Mouse (Mus musculus): ENCODE measurements around the gene Rgcc. TPM values are rescaled to one million over a fixed set of nuclear protein-coding genes. Genes with fewer than 3 reads are reported as not detected.

Gene Rgcc
- polyA plus RNA-seq, 1 experiment from 2014 or later = 26.3 TPM

DNA sequence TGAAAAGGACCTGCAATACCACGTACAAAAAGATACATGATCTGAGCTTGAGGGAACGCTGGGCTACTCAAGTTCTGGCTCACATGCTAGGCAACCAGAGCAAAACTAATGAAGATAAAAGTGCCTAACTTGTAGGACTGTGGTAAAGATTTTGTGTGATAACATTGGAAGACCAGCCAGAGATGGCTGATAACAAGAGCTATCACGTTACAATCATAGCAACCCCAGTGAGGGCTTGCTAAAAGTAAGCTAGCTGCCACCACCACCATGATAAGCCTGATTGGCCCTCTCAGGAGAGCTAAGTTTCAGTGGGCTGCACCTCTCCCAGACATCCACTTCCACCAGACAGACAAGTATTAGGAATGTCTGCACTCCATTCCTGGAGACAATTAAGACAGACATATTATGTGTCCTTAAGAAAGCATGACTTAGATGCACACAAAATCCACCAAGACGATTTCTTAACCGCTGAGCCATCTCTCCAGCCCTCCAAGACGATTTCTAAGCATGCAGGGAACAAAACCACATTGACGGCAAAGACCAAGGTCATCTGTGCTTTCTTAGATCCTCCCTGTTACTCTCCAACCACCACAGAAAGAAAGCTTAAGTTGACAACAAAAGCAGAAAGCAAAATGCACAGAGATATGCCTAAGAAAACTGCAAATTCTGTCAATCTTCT is 3.0 kb downstream of the Rgcc start:
- Histone ChIP-seq H3K9ac (ENCODE audit: low read depth, low read length) (no peak overlapping the region), H3K36me3 (ENCODE audit: control insufficient read depth, insufficient read depth, low read length) (no peaks in the 10 kb centered on the region), H3K4me3 (ENCODE audit: low read depth, low read length) (no peak overlapping the region), H3K4me2 (no peak overlapping the region), H3K4me1 (ENCODE audit: control insufficient read depth, insufficient read depth, low read length) (peaks cover 15% of the 10 kb centered on the region; the same call in 1 of the 2 replicates), H3K27ac (ENCODE audit: low read depth, low read length) (no peak overlapping the region), H3K27me3 (ENCODE audit: control insufficient read depth, insufficient read depth, low read length) (peaks cover 11% of the 10 kb centered on the region), H3K9me3 (replicated peaks; ENCODE audit: control insufficient read depth, low read length) (no peaks in the 10 kb centered on the region)
- WGBS (ENCODE audit: insufficient replicate concordance) = 54% methylated on average over 7 of the region's 7 CpGs
- ATAC-seq (replicated peaks; ENCODE audit: insufficient number of reproducible peaks, low FRiP score, low TSS enrichment) = no peak

DNA sequence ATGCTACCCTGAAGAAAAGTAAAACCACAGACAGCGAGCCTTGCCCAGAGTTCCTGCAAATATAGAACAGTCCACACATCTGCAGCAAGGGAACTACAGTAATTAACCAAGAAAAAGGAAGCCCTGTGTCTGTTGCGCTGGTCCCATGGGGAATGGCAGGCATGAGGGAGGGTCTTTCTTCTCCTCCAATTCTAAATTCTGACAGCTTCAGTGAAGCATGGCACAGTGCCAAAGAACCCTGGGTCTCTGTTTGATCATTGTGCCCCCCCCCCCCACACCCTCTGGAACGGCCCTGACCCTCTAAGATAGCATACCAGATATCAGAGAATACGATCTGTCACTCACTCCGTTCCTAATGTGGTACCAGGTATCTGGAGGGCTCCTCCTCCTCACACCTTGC is 4.6 kb downstream of the Rgcc start:
- Histone ChIP-seq H3K27me3 (ENCODE audit: control insufficient read depth, insufficient read depth, low read length) (peaks cover 11% of the 10 kb centered on the region), H3K27ac (ENCODE audit: low read depth, low read length) (no peak overlapping the region), H3K4me2 (no peak overlapping the region; the same call in 1 of the 2 replicates), H3K9ac (ENCODE audit: low read depth, low read length) (no peak overlapping the region), H3K4me1 (ENCODE audit: control insufficient read depth, insufficient read depth, low read length) (peaks cover 19% of the 10 kb centered on the region), H3K36me3 (ENCODE audit: control insufficient read depth, insufficient read depth, low read length) (no peaks in the 10 kb centered on the region), H3K4me3 (ENCODE audit: low read depth, low read length) (no peak overlapping the region), H3K9me3 (replicated peaks; ENCODE audit: control insufficient read depth, low read length) (no peaks in the 10 kb centered on the region)
- 51% methylated on average over 5 of the region's 5 CpGs for WGBS (ENCODE audit: insufficient replicate concordance)
- no peak for ATAC-seq (replicated peaks; ENCODE audit: insufficient number of reproducible peaks, low FRiP score, low TSS enrichment)

DNA sequence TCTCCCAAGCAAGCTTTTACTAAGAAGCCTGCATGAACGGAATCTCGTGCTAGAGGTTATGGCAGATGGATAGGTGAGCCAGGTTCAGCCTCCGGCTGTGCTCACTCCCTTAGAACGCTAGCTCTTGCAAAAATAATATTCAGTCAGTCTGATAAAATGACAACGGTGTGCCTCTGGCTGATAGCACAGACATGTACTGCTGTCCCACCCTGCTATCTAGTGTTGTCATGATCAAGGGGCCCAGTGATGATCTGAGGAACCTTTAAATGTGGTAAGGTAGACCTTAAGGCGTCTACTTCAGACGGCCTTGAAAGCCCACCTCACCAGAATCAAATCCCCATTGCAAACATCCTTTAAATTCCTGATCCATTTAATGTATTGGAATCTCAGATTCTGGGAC is 5.2 kb downstream of the Rgcc start:
- no peak for ATAC-seq (replicated peaks; ENCODE audit: insufficient number of reproducible peaks, low FRiP score, low TSS enrichment)
- 64% methylated on average over 7 of the region's 7 CpGs for WGBS (ENCODE audit: insufficient replicate concordance)
- Histone ChIP-seq H3K4me2 (no peak overlapping the region; the same call in 1 of the 2 replicates), H3K27me3 (ENCODE audit: control insufficient read depth, insufficient read depth, low read length) (peaks cover 11% of the 10 kb centered on the region), H3K4me3 (ENCODE audit: low read depth, low read length) (no peak overlapping the region), H3K9ac (ENCODE audit: low read depth, low read length) (no peak overlapping the region), H3K4me1 (ENCODE audit: control insufficient read depth, insufficient read depth, low read length) (peaks cover 15% of the 10 kb centered on the region), H3K27ac (ENCODE audit: low read depth, low read length) (no peak overlapping the region), H3K36me3 (ENCODE audit: control insufficient read depth, insufficient read depth, low read length) (no peaks in the 10 kb centered on the region), H3K9me3 (replicated peaks; ENCODE audit: control insufficient read depth, low read length) (no peaks in the 10 kb centered on the region)

DNA sequence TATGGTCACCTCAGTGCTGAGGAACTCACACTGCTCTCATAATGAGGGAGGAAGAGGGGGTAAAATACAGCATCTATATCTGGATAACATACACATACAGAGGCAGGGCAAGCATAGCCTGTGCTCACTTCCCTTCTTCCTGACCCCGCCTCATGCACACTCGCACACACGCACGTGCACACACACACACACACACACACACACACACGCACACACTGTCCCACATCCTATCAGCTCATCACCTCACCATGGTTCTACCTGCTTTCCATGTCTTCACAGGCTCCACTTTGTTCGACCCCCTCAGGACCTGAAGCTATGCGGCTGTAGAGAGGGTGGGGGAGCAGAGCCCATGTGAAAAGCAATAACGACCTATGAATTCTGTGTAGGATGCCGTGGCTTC is 5.9 kb downstream of the Rgcc start:
- H3K9me3 ChIP-seq (replicated peaks; ENCODE audit: control insufficient read depth, low read length) = no peaks in the 10 kb centered on the region
- H3K4me1 ChIP-seq (ENCODE audit: control insufficient read depth, insufficient read depth, low read length) = peaks cover 15% of the 10 kb centered on the region
- no peak overlapping the region for H3K9ac ChIP-seq (ENCODE audit: low read depth, low read length)
- no peak overlapping the region for H3K27ac ChIP-seq (ENCODE audit: low read depth, low read length)
- ATAC-seq (replicated peaks; ENCODE audit: insufficient number of reproducible peaks, low FRiP score, low TSS enrichment) = no peak
- WGBS (ENCODE audit: insufficient replicate concordance) = 86% methylated on average over 9 of the region's 9 CpGs
- peaks cover 11% of the 10 kb centered on the region for H3K27me3 ChIP-seq (ENCODE audit: control insufficient read depth, insufficient read depth, low read length)
- H3K4me3 ChIP-seq (ENCODE audit: low read depth, low read length) = no peak overlapping the region
- H3K4me2 ChIP-seq = no peak overlapping the region
- H3K36me3 ChIP-seq (ENCODE audit: control insufficient read depth, insufficient read depth, low read length) = no peaks in the 10 kb centered on the region

DNA sequence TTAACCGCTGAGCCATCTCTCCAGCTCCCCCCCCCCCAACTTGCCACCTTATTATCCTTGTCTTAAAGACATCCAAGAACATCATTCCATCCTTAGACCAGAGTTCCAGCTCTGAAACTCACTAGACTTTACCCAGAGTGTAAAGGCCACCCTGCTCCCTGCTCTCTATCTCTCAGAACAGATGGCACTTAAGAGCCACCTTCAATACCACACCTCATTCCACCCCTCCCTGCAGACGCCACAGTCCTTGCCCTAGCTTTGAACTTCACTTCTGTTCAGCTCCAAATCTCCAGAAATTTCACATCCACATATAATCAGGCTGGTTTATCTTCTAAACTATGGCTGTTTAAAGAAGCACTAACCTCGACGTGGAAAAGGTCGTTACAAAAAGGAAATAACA is 6.5 kb downstream of the Rgcc start:
- H3K4me1 ChIP-seq (ENCODE audit: control insufficient read depth, insufficient read depth, low read length) = peaks cover 16% of the 10 kb centered on the region

DNA sequence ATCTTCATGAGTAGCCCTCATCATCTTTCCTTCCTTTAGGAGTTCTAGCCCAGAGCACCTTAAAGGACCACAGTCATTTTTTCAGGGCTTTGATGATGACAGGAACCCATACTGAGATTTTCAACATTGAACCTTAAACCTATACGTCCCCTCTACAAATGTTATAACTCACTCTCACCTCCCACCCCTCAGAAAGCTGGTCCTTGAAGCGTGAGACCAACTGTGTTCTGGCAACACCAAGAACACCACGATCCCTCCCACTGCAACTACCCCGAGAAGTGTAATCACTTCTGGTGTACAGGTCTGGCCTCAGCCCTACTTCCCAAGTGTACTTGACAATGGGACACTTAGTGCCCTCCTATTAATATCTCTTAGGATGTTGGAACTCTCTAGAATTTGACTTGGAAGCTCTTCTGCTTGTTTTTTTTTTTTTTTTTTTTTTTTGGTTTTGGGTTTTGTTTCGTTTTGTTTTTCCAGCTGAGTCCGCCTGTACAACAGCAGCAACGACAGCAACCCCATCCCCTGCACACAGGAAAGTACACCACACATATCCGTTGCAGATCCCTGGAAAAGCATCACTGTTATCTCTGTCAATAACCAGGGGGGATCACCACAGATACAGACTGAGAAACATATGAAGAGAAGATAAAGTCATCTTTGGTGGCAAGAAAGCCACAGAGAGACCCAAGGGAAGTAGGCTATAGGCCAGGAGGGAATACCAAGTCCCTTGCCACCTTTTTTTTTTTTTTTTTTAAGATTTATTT is 7.2 kb downstream of the Rgcc start:
- H3K4me2 ChIP-seq = no peak overlapping the region
- WGBS (ENCODE audit: insufficient replicate concordance) = 76% methylated on average over 8 of the region's 8 CpGs
- no peaks in the 10 kb centered on the region for H3K9me3 ChIP-seq (replicated peaks; ENCODE audit: control insufficient read depth, low read length)
- no peak overlapping the region for H3K27ac ChIP-seq (ENCODE audit: low read depth, low read length)
- H3K4me3 ChIP-seq (ENCODE audit: low read depth, low read length) = no peak overlapping the region
- peaks cover 2% of the 10 kb centered on the region; the same call in 1 of the 2 replicates for H3K27me3 ChIP-seq (ENCODE audit: control insufficient read depth, insufficient read depth, low read length)
- no peak for ATAC-seq (replicated peaks; ENCODE audit: insufficient number of reproducible peaks, low FRiP score, low TSS enrichment)
- no peaks in the 10 kb centered on the region for H3K36me3 ChIP-seq (ENCODE audit: control insufficient read depth, insufficient read depth, low read length)
- no peak overlapping the region for H3K9ac ChIP-seq (ENCODE audit: low read depth, low read length)
- peaks cover 21% of the 10 kb centered on the region for H3K4me1 ChIP-seq (ENCODE audit: control insufficient read depth, insufficient read depth, low read length)

More for the DNA sequence above, 6.5 kb downstream of the Rgcc start:
- no peak; the same call in 1 of the 2 replicates for ATAC-seq (replicated peaks; ENCODE audit: insufficient number of reproducible peaks, low FRiP score, low TSS enrichment)
- H3K27ac ChIP-seq (ENCODE audit: low read depth, low read length) = no peak overlapping the region
- WGBS (ENCODE audit: insufficient replicate concordance) = 56% methylated on average over 5 of the region's 5 CpGs
- no peak overlapping the region for H3K4me3 ChIP-seq (ENCODE audit: low read depth, low read length)
- no peaks in the 10 kb centered on the region for H3K36me3 ChIP-seq (ENCODE audit: control insufficient read depth, insufficient read depth, low read length)
- no peak overlapping the region for H3K9ac ChIP-seq (ENCODE audit: low read depth, low read length)
- H3K9me3 ChIP-seq (replicated peaks; ENCODE audit: control insufficient read depth, low read length) = no peaks in the 10 kb centered on the region
- no peak overlapping the region for H3K4me2 ChIP-seq
- H3K27me3 ChIP-seq (ENCODE audit: control insufficient read depth, insufficient read depth, low read length) = peaks cover 8% of the 10 kb centered on the region

DNA sequence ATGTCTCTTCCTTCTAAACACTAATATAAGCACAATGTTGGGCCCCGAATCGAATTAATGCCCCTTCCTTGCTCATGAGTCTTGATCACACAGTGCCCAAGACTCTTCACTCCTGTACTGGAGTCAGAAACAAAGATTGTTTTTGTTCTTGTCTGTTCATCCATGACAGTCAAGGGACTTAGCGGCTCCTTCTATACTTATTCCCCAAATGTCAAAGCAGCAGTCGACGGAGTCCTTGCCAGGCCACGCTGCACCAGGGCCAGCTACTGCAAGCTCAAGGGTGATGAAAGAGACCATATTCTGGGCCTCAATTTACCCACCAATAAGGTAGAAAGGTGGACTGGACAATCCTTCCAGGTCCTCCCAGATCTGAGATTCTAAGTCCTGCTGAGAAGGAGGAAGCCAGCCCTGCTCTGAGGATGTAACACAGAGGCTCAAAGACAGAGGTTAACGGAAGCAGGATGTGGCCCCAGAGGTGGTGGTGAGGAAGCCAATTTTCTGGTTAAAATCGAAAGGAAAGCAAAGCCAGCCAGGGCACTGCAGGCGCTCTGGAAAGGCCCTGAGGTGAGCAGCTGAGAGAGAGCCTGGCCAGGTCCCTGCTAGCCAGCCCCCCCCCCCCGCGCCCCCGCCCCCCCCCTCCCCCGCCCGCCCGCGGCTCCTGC is 8.2 kb downstream of the Rgcc start:
- H3K4me1 ChIP-seq (ENCODE audit: control insufficient read depth, insufficient read depth, low read length) = peaks cover 19% of the 10 kb centered on the region

DNA sequence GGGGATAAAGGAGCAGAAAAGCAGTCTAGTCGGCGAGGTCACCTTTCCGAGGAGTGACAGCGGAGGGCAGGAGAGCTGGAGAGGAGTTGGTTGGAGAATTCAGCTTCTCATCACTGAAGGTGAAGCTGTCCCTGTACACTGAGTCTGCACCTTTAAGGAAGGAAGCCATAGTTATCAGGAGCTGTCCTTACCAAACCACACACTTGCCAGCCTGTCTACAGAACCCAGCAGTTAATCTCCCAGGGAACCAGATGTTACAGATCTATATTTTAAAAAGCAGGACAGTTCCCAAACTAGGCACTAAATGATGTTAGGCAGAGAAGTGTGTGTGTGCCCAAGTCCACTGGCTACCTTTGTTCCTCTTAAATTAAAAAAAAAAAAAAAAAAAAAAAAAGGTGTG is 9.8 kb downstream of the Rgcc start:
- peaks cover 16% of the 10 kb centered on the region for H3K4me1 ChIP-seq (ENCODE audit: control insufficient read depth, insufficient read depth, low read length)

More for the DNA sequence above, 8.2 kb downstream of the Rgcc start:
- WGBS (ENCODE audit: insufficient replicate concordance) = 60% methylated on average over 9 of the region's 16 CpGs
- Histone ChIP-seq H3K4me2 (peak overlapping the region; percentile 31; the same call in 1 of the 2 replicates), H3K4me3 (ENCODE audit: low read depth, low read length) (no peak overlapping the region), H3K27ac (ENCODE audit: low read depth, low read length) (no peak overlapping the region), H3K27me3 (ENCODE audit: control insufficient read depth, insufficient read depth, low read length) (no peaks in the 10 kb centered on the region), H3K36me3 (ENCODE audit: control insufficient read depth, insufficient read depth, low read length) (no peaks in the 10 kb centered on the region), H3K9ac (ENCODE audit: low read depth, low read length) (no peak overlapping the region), H3K9me3 (replicated peaks; ENCODE audit: control insufficient read depth, low read length) (no peaks in the 10 kb centered on the region)
- ATAC-seq (replicated peaks; ENCODE audit: insufficient number of reproducible peaks, low FRiP score, low TSS enrichment) = no peak

More for the DNA sequence above, 9.8 kb downstream of the Rgcc start:
- Histone ChIP-seq H3K27ac (ENCODE audit: low read depth, low read length) (no peak overlapping the region), H3K36me3 (ENCODE audit: control insufficient read depth, insufficient read depth, low read length) (no peaks in the 10 kb centered on the region), H3K27me3 (ENCODE audit: control insufficient read depth, insufficient read depth, low read length) (no peaks in the 10 kb centered on the region), H3K9ac (ENCODE audit: low read depth, low read length) (no peak overlapping the region), H3K9me3 (replicated peaks; ENCODE audit: control insufficient read depth, low read length) (no peaks in the 10 kb centered on the region), H3K4me2 (no peak overlapping the region), H3K4me3 (ENCODE audit: low read depth, low read length) (no peak overlapping the region)
- WGBS (ENCODE audit: insufficient replicate concordance) = 86% methylated on average over 4 of the region's 4 CpGs
- no peak for ATAC-seq (replicated peaks; ENCODE audit: insufficient number of reproducible peaks, low FRiP score, low TSS enrichment)
